Mouse (Mus musculus) lung, postnatal 0 days (tissue): ENCODE measurements at regions not wholly inside any gene's neighbourhood (a gene's known extent, or its start where the extent isn't known, plus 50 kb on each side); places are given as distances from the start of the nearest gene placed in this dataset.

ENCODE experiments used
- ATAC-seq: fragments of 200-750 bp; cut with Nextera tagmentation; 2 replicates; pipeline ENCODE4 v1.8.0; 2017; ENCODE audit warnings: moderate library complexity
- DNase-seq: peaks from one replicate; pipeline ENCODE4 v3.0.0-alpha.2; 2016; ENCODE audit warnings: low spot score
- H3K27ac ChIP-seq: fragments of 300-500 bp; sonication (generic); 2 replicates; pipeline ENCODE4 v1.5.1; 2014; ENCODE audit warnings: antibody characterized with exemption, mild to moderate bottlenecking, low read length, mixed read lengths
- H3K27me3 ChIP-seq: fragments of 300-500 bp; sonication (generic); replicated peaks from 2 replicates; pipeline ENCODE4 v1.6.1; 2014; ENCODE audit warnings: low read length, mixed read lengths; ENCODE audit not compliant: insufficient read depth
- H3K36me3 ChIP-seq: fragments of 300-500 bp; sonication (generic); 2 replicates; pipeline ENCODE4 v1.6.1; 2014; ENCODE audit warnings: low read length, mixed read lengths; ENCODE audit not compliant: insufficient read depth
- H3K4me1 ChIP-seq: fragments of 300-500 bp; sonication (generic); 2 replicates; pipeline ENCODE4 v1.6.1; 2014; ENCODE audit warnings: antibody characterized with exemption, low read depth, low read length, mixed read lengths; ENCODE audit not compliant: insufficient read depth
- H3K4me2 ChIP-seq: fragments of 300-500 bp; sonication (generic); replicated peaks from 2 replicates; pipeline ENCODE4 v1.6.1; 2014; ENCODE audit warnings: low read depth, mild to moderate bottlenecking, low read length, moderate library complexity, mixed read lengths
- H3K4me3 ChIP-seq: fragments of 300-500 bp; sonication (generic); 2 replicates; pipeline ENCODE4 v1.5.1; 2014; ENCODE audit warnings: low read depth, low read length
- H3K9ac ChIP-seq: fragments of 300-500 bp; sonication (generic); replicated peaks from 2 replicates; pipeline ENCODE4 v1.6.1; 2014; ENCODE audit warnings: low read depth, mild to moderate bottlenecking
- H3K9me3 ChIP-seq: fragments of 300-500 bp; sonication (generic); 2 replicates; pipeline ENCODE4 v1.6.1; 2016; ENCODE audit warnings: low read length, mixed read lengths
- CTCF ChIP-seq: IDR thresholded peaks from 2 replicates; pipeline ENCODE4 v1.5.1; 2016; ENCODE audit warnings: antibody characterized with exemption, mild to moderate bottlenecking
- EP300 ChIP-seq: IDR thresholded peaks from 2 replicates; pipeline ENCODE4 v1.6.1; 2016; ENCODE audit warnings: antibody characterized with exemption, mild to moderate bottlenecking, control low read depth
- WGBS: fragments of 180-500 bp; shearing (Covaris S2); extraction: QIAGEN DNeasy Blood & Tissue Kit; methylation state at CpG from one replicate; pipeline ENCODE4 v1.1.7; 2014; 5-methylcytosine and 5-hydroxymethylcytosine counted together

- Histone ChIP-seq H3K4me1 (no peaks in the 10 kb centered on the region), H3K27me3 (no peaks in the 10 kb centered on the region), H3K4me3 (no peak overlapping the region), H3K9ac (no peak overlapping the region), H3K27ac (no peak overlapping the region), H3K36me3 (no peaks in the 10 kb centered on the region), H3K9me3 (no peaks in the 10 kb centered on the region), H3K4me2 (no peak overlapping the region)
- no peak for ATAC-seq
- no peak for TF ChIP-seq CTCF
- TF ChIP-seq EP300, result no peak
- 61% methylated on average over 2 of the region's 2 CpGs for WGBS
- DNase-seq, result no peak
Observed at GRCm38 (mm10) chr15:50498716-50499115, 3386.0 kb upstream of the Gm7489 start.

GRCm38 (mm10) chr15:50507999-50508624, 3376.6 kb upstream of the Gm7489 start:
- 42% methylated on average over 3 of the region's 3 CpGs for WGBS
- TF ChIP-seq EP300, result no peak
- TF ChIP-seq CTCF, result no peak

GRCm38 (mm10) chr15:50513036-50513435, 3371.7 kb upstream of the Gm7489 start:
- ATAC-seq, result no peak
- Histone ChIP-seq H3K9ac (no peak overlapping the region), H3K4me2 (no peak overlapping the region), H3K4me1 (no peaks in the 10 kb centered on the region), H3K36me3 (no peaks in the 10 kb centered on the region), H3K9me3 (no peaks in the 10 kb centered on the region), H3K27ac (no peak overlapping the region), H3K27me3 (no peaks in the 10 kb centered on the region), H3K4me3 (no peak overlapping the region)
- 91% methylated on average over 5 of the region's 5 CpGs for WGBS
- TF ChIP-seq EP300, result no peak
- TF ChIP-seq CTCF, result no peak
- no peak for DNase-seq

More at GRCm38 (mm10) chr15:50507999-50508624, 3376.6 kb upstream of the Gm7489 start:
- Histone ChIP-seq H3K9me3 (no peaks in the 10 kb centered on the region), H3K36me3 (no peaks in the 10 kb centered on the region), H3K27me3 (no peaks in the 10 kb centered on the region), H3K4me2 (no peak overlapping the region), H3K27ac (no peak overlapping the region), H3K4me1 (no peaks in the 10 kb centered on the region), H3K4me3 (no peak overlapping the region), H3K9ac (no peak overlapping the region)
- DNase-seq, result no peak
- no peak for ATAC-seq

- Histone ChIP-seq H3K36me3 (no peaks in the 10 kb centered on the region), H3K9ac (no peak overlapping the region), H3K27ac (no peak overlapping the region), H3K4me3 (no peak overlapping the region), H3K27me3 (no peaks in the 10 kb centered on the region), H3K4me2 (no peak overlapping the region), H3K9me3 (no peaks in the 10 kb centered on the region), H3K4me1 (no peaks in the 10 kb centered on the region)
- DNase-seq, result no peak
- 63% methylated on average over 2 of the region's 2 CpGs for WGBS
- ATAC-seq, result no peak
- no peak for TF ChIP-seq EP300
- TF ChIP-seq CTCF, result no peak
Observed at GRCm38 (mm10) chr15:50524841-50525240, 3359.9 kb upstream of the Gm7489 start.

GRCm38 (mm10) chr15:50534490-50534889, 3350.2 kb upstream of the Gm7489 start:
- no peak for DNase-seq
- no peak overlapping the region for H3K27ac ChIP-seq
- H3K4me1 ChIP-seq, result no peaks in the 10 kb centered on the region
- no peak for TF ChIP-seq EP300
- TF ChIP-seq CTCF, result no peak
- no peak for ATAC-seq
- H3K9ac ChIP-seq, result no peak overlapping the region
- H3K9me3 ChIP-seq, result no peaks in the 10 kb centered on the region
- H3K36me3 ChIP-seq, result no peaks in the 10 kb centered on the region
- 74% methylated on average over 1 of the region's 1 CpGs for WGBS
- no peak overlapping the region for H3K4me3 ChIP-seq
- H3K27me3 ChIP-seq, result no peaks in the 10 kb centered on the region
- H3K4me2 ChIP-seq, result no peak overlapping the region

- H3K27ac ChIP-seq, result no peak overlapping the region
- DNase-seq, result no peak
- 51% methylated on average over 3 of the region's 3 CpGs for WGBS
Observed at GRCm38 (mm10) chr15:50563611-50564010, 3321.1 kb upstream of the Gm7489 start.

GRCm38 (mm10) chr15:50580811-50581210, 3303.9 kb upstream of the Gm7489 start:
- Histone ChIP-seq H3K27ac (no peak overlapping the region), H3K4me3 (no peak overlapping the region), H3K4me2 (no peak overlapping the region), H3K4me1 (no peaks in the 10 kb centered on the region), H3K27me3 (no peaks in the 10 kb centered on the region), H3K36me3 (no peaks in the 10 kb centered on the region), H3K9me3 (no peaks in the 10 kb centered on the region), H3K9ac (no peak overlapping the region)
- no peak for DNase-seq
- ATAC-seq, result no peak
- TF ChIP-seq CTCF (no peak), EP300 (no peak)
- WGBS, result 92% methylated on average over 5 of the region's 5 CpGs

More at GRCm38 (mm10) chr15:50563611-50564010, 3321.1 kb upstream of the Gm7489 start:
- H3K4me3 ChIP-seq, result no peak overlapping the region
- H3K4me1 ChIP-seq, result no peaks in the 10 kb centered on the region
- no peak overlapping the region for H3K9ac ChIP-seq
- no peaks in the 10 kb centered on the region for H3K27me3 ChIP-seq
- no peaks in the 10 kb centered on the region for H3K36me3 ChIP-seq
- no peak for ATAC-seq
- H3K9me3 ChIP-seq, result no peaks in the 10 kb centered on the region
- no peak for TF ChIP-seq CTCF
- TF ChIP-seq EP300, result no peak
- no peak overlapping the region for H3K4me2 ChIP-seq
